Mouse (Mus musculus) left cerebral cortex, adult 8-10 months (tissue): Measurements from ENCODE around the gene Fxyd4. TPM values are rescaled to one million over a fixed set of nuclear protein-coding genes. Genes with fewer than 3 reads are reported as not detected.

Experiments used
- DNase-seq, 2 experiments: peaks; one replicate each; pipeline ENCODE4 v3.0.0; 2022; ENCODE audit warnings: low spot score in 2 of 2
- microRNA-seq, 2 experiments: library from miRNA; unstranded; fragments of <30 nt; microRNA quantifications; one replicate each; pipeline ENCODE4 v1.2.0; 2022
- total RNA-seq, 4 experiments: library from RNA; stranded (reverse); gene quantifications; 2 replicates each; pipeline ENCODE4 v1.2.4; 2022

Gene Fxyd4
- total RNA-seq, 4 experiments from 2014 or later, result not detected

- DNase-seq, result no peak
These were observed 45.1 kb downstream of the Fxyd4 start for GRCm38 (mm10) chr6:117892386-117892785.

DNA sequence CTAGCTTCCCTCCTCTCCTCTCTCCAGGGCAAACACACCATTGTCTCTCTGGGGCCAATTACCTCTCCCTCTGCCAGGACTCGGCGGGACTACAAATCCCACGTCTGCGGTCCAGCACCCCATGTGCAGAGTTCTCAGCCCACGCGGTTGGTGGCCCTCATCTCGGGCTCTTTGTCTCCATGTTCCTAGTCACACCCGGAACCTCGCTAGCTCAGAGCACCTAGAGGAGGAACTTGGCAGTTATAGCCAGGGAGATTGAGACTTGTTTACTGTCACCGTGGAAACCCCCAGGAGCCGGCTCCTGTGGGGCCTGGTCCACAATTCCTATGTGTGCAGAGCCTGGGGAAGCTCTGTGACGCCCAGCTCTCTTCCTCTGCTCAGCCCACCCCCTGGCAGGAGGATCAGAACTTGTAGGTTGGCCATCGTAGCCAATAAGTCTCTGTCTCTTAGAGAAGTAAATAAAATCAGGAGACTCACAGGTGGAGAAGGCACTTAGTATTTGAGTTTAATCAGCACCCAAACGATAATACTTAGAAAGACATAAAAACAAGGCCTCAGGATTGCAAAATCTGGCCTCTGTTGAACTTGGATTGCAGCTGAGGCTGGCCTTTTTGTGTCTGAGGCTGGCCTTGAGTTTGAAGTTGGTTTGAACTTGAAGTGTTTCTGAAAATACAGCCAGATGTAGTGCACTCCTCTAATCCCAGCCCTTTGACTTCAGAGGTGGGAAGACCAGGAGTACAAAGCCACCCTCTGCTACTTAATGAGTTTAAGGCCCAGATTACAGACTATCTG lies 45.9 kb downstream of the Fxyd4 start:
- no peak for DNase-seq

DNA sequence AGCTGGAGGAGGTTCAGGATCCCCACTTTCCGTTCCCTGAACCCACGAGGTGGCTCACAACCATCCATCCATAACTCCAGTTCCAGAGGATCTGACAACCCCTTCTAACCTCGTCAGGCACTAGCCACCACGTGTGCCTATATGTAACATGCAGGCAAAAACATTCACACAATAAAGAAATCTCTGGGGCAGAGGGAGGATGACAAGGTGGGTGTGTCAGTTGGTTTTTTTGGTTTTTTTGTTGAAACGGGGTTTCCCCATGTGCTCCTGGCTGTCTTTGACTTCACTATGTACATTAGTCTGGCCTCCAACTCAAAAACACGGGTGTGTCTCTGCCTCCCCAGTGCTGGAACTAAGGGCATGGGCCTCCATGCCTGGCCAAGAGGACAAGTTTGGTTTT lies 47.2 kb downstream of the Fxyd4 start:
- no peak for DNase-seq

DNA sequence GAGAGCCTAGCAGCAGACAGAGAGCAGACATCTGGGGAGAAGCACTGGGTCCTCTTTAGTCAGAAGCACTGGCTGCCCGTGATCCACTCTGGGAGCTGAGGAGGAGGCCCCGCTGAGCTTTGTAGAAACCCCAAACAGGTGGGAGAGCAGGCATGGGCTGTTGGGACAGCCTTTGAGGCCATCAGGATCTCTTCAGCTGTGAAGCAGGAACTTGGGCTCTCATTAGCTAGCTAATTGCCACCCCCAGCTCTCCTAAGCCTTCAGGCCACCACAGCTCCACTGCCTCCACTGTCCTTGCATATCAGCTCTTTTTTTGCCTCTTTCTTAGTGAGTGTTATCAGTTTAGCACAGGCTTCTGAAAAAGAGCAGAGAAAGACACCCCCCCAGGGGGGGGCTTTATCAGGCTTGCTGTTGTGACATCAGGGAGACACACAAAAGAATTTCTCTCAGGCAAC lies 48.8 kb downstream of the Fxyd4 start:
- no peak for DNase-seq

- no peak for DNase-seq
These were observed 49.5 kb downstream of the Fxyd4 start for GRCm38 (mm10) chr6:117888032-117888431.

DNA sequence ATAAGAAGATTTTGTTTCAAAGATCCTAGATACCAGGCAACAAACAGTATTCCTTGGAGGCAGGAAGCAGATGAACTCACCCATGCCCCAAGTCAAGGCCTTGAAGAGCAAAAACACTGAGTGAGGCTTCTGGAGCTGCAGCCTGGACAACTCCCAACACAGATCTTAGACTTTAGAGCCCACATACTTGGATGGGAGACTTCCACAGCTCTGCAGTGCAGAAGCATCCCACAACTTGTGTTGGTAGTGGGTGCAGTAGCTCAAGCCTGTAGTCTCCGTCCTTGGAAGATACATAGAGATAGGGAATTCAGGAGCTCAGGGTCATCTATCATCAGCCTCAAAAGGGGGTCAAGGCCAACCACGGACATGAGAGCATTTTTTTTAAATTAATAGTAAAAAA lies 51.5 kb downstream of the Fxyd4 start:
- no peak for DNase-seq

Small RNA genes within 50 kb of the gene (microRNA-seq; reads per million reads assigned to microRNA genes)
- gene Gm25535, result 0 reads per million in 2 experiments

Other genes starting within 250 kb of the Fxyd4 start
- gene Zfp637, start 96.5 kb downstream of the Fxyd4 start, total RNA-seq, result 10 to 100 TPM; 54.4 to 62.8 (median 57.6) TPM
- 10 to 100 TPM; 42.8 to 60.5 (median 48.2) TPM for gene Zfp239, start 75.6 kb downstream of the Fxyd4 start, total RNA-seq
- 100 to 1,000 TPM; 125 to 143 (median 139) TPM for gene Hnrnpf, start 37.4 kb downstream of the Fxyd4 start, total RNA-seq
- 100 to 1,000 TPM; 191 to 234 (median 206) TPM for gene Rasgef1a, start 73.7 kb upstream of the Fxyd4 start, total RNA-seq
- gene Csgalnact2, start 201.4 kb upstream of the Fxyd4 start, total RNA-seq, result 10 to 100 TPM; 10.6 to 13.7 (median 11.5) TPM